Mouse (Mus musculus) embryo, embryonic 11.5 days (tissue): ENCODE measurements around the gene Gm37240.
A peak's percentile ranks its signal among the peaks of the same experiment; 100 is the strongest.
"Not testable (repeated sequence)": the region's sequence is repeated elsewhere in the genome, so short reads cannot be mapped to it uniquely, and the experiment has no call there.

Experiments
- DNase-seq: peaks from one replicate; pipeline ENCODE4 v3.0.0-alpha.2; 2012; ENCODE audit warnings: low read depth, low spot score

Gene Gm37240

GRCm38 (mm10) chr3:85573864-85574830 is 313.2 kb downstream of the Gm37240 start, which contains the start of gene Gatb:
TSS of gene Gatb (plus strand) at chr3:85574119.
- peak; percentile 99 for DNase-seq

GRCm38 (mm10) chr3:85573216-85573863 is 314.0 kb downstream of the Gm37240 start:
- DNase-seq = no peak

- DNase-seq = not testable (repeated sequence)
These were observed 314.8 kb downstream of the Gm37240 start for GRCm38 (mm10) chr3:85572502-85572901.

GRCm38 (mm10) chr3:85571276-85571675 is 316.0 kb downstream of the Gm37240 start:
- DNase-seq = peak; percentile 53

- no peak for DNase-seq
These were observed 322.7 kb downstream of the Gm37240 start for GRCm38 (mm10) chr3:85564603-85565002.

GRCm38 (mm10) chr3:85553731-85554277 is 333.5 kb downstream of the Gm37240 start:
- no peak for DNase-seq

- DNase-seq = no peak
These were observed 336.0 kb downstream of the Gm37240 start for GRCm38 (mm10) chr3:85551352-85551751.

GRCm38 (mm10) chr3:85550312-85550711 is 337.0 kb downstream of the Gm37240 start:
- no peak for DNase-seq

GRCm38 (mm10) chr3:85543652-85544051 is 343.7 kb downstream of the Gm37240 start:
- DNase-seq = no peak

GRCm38 (mm10) chr3:85542765-85543164 is 344.6 kb downstream of the Gm37240 start:
- no peak for DNase-seq

GRCm38 (mm10) chr3:85535621-85536520 is 351.4 kb downstream of the Gm37240 start:
- DNase-seq = peak; percentile 22

GRCm38 (mm10) chr3:85535042-85535441 is 352.3 kb downstream of the Gm37240 start:
- DNase-seq = no peak

- DNase-seq = no peak
These were observed 354.9 kb downstream of the Gm37240 start for GRCm38 (mm10) chr3:85532376-85532775.

- DNase-seq = no peak
These were observed 356.6 kb downstream of the Gm37240 start for GRCm38 (mm10) chr3:85530601-85531161.

GRCm38 (mm10) chr3:85521311-85521907 is 365.9 kb downstream of the Gm37240 start:
- DNase-seq = no peak

- DNase-seq = no peak
These were observed 368.6 kb downstream of the Gm37240 start for GRCm38 (mm10) chr3:85518668-85519067.

GRCm38 (mm10) chr3:85518072-85518471 is 369.2 kb downstream of the Gm37240 start:
- DNase-seq = no peak

- no peak for DNase-seq
These were observed 370.4 kb downstream of the Gm37240 start for GRCm38 (mm10) chr3:85516739-85517396.

GRCm38 (mm10) chr3:85514700-85515099 is 372.6 kb downstream of the Gm37240 start:
- DNase-seq = no peak

GRCm38 (mm10) chr3:85508717-85509279 is 378.5 kb downstream of the Gm37240 start:
- DNase-seq = no peak
